Mouse (Mus musculus) brain, embryonic 18.5 days (tissue): ENCODE measurements at regions not wholly inside any gene's neighbourhood (a gene's known extent, or its start where the extent isn't known, plus 50 kb on each side); places are given as distances from the start of the nearest gene placed in this dataset.
A peak's percentile ranks its signal among the peaks of the same experiment; 100 is the strongest.

ENCODE experiments used
- DNase-seq: peaks from one replicate; pipeline ENCODE4 v3.0.0-alpha.2; 2012; ENCODE audit warnings: low read depth, low spot score

DNA sequence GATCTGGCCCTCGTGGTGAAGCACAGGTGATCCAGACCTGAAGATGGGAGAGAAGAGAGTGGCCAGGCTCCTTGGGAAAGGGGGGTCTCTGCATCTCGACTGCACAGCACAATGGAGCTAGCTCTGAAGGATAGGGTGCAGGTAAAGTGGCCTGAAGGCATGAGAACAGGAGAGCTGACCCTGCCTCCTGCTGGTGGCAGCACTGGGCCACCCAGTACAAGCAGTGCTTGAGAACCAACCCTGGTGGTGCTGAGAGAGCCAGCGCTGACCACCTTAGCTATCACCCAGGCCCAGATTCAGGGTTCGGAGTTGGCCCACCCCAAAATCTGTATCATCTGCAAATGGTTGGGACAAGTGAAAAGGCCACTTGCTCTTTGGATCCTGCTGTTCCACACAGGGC, 66.2 kb downstream of the A730009L09Rik start:
- no peak for DNase-seq

DNA sequence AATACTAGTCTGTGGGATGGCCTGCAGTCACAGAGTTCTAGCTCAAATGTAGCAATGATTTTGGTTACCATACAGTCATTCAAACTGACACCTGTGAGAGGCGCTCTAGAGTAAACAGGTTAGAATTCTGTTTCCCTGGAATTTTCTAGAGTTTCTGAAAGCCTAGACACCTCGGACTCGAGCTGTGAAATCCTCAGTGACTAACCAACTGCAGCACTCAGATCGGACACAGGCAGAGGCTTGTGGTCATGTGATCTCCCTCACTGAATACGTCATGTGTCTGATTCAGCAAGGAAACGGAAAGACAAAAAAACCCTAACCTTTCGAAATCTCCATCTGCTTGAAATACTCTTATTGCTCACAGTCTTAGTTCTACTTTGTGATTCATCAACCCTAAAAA, 68.4 kb downstream of the A730009L09Rik start:
- DNase-seq: no peak

GRCm38 (mm10) chr16:84583773-84584229, 68.9 kb downstream of the A730009L09Rik start:
- no peak for DNase-seq

GRCm38 (mm10) chr16:84584724-84585399, 69.9 kb downstream of the A730009L09Rik start:
- no peak for DNase-seq

GRCm38 (mm10) chr16:84592978-84593377, 78.1 kb downstream of the A730009L09Rik start:
- no peak for DNase-seq

DNA sequence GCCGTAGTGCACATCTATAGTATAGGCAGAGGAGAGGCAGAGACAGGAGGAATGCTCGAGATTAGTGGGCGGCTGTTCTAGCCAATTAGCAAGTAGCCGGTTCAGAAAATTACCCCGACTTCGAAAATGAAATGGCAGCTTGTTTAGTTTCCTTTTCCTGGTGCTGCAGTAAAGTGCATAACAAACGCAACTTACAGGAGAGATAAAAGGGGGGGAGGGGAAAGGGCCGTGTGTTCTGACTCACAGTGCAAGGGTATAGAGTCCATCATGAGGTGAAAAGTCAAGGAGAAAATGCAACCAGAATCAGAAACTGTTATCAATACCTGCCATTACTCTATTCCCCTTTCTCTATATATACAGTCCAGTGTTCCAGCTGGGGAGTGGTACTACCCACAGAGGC, 88.0 kb downstream of the A730009L09Rik start:
- DNase-seq: no peak

- DNase-seq: no peak
Measured at GRCm38 (mm10) chr16:84603465-84604205, 88.7 kb downstream of the A730009L09Rik start.

DNA sequence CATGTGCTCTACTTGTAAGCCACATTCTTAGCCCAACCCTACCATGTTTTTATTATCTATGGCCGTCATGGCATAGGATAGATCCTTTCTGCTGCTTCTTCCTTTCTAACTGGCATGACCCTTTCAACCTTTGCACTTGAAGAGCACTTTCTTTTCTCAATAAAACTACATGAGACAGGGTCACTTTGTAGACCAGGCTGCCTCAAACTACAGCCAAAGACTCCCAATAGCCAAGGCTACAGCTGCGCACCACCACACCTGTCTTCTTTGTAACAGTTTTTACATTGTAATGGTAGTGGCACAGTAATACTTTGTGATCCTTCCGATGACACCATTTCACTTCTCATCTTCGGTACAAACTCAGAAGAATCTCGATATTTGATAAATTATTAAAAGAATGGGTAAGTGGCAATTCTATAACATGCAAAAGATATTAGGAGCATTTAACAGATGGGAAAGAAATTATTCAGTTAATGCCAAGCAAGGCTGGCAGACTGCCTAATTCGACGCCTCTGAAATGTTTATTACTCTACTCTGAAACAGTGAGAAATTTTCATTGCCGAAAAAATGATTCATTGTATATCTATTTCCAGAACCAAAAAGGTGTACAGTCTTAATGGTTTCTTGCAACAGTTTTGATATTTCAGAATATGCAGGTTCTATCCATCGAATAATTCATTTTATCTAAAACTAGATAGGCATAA, 89.5 kb downstream of the A730009L09Rik start:
- no peak for DNase-seq

DNA sequence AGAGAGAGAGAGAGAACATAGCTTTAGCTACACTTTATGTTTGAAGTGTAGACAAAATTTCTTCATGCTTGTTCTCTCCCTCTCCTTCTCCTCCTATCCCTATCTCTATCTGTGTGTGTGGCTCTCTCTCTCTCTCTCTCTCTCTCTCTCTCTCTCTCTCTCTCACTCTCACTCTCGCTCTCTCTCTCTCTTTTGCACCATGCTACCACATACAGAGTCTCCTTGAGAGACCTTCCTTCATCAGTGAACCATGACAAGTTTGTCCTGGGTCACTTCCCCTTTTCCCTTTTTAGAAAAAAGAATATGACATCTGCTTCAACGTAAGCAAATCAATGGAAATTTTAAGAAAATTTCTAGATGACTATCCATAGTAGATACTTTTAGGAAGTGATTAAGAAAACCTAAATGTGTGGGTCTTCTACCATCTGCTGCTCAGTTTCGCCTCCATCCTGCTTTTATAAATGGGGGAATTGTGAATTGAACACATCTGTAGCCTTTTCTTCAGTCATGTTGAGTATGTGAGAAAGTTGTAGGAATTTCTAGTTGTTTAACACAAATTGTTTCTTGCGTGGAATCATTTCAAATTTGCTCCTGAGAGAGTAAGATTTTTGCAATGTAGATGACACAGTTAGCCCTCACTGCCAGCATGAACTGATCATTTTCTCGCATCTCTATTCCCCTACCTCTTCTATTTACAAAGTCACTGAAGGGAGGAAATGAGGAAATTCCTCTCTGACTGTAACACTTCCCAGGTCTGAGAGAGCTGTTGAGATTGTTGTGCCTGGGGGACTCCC, 91.3 kb downstream of the A730009L09Rik start:
- no peak for DNase-seq

GRCm38 (mm10) chr16:84606804-84607095, 91.8 kb downstream of the A730009L09Rik start:
- no peak for DNase-seq

GRCm38 (mm10) chr16:84607503-84607902, 92.6 kb downstream of the A730009L09Rik start:
- no peak for DNase-seq

DNA sequence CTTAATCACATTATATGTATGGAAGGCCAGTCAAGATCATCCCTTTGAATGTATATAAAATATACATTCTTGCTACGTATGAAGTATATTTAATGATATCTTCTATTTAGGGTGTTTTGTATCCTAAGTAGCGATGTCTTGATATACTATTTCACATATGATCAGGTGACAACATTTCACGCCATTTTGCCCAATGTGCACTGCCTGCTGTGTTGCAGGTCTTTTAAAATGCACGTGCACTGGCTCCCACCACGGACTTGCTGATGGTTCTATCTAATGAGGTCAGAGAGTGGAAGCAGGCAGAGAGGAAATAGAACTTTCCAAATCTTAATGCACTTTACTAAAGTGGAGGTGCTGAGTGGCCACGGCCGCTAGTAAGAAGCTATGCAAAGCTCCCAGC, 100.8 kb downstream of the A730009L09Rik start:
- no peak for DNase-seq

DNA sequence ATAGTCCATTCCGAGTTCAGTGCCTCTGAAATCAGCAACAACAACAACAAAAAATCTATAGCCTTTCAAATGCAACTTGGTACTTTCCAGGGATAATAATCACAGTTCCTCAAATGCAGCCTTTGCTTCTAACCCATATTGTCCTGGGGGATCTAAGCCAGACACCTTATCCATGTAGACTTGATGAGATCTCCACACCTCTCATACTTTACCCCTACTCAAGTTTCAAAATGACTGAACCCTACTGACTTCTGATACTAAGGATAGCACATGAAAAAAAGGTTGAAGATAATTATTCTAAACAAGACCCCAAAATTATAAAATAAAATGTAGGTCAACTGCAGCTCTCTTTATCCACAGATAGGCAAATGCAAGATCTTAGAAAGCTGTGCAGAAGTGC, 101.2 kb downstream of the A730009L09Rik start:
- no peak for DNase-seq

- no peak for DNase-seq
Measured at GRCm38 (mm10) chr16:84618379-84618778, 103.5 kb downstream of the A730009L09Rik start.

- DNase-seq: no peak
Measured at GRCm38 (mm10) chr16:84619876-84620275, 105.0 kb downstream of the A730009L09Rik start.

DNA sequence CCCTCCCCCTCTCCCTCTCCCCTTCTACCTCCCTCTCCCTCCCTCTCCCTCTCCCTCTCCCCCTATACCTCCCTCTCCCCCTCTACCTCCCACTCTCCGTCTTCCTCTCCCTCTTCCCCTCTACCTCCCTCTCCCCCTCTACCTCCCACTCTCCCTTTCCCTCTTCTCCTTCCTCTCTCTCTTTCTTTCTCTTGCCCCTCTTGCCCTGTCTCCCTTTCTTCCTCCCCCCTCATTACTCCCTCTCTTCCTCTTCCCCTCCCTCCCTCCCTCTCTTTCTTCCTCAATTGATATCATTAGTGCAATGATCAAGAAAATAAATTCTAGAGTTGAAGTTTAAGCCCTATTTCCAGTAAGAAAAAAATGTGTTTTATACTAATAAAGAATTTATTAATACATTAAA, 105.9 kb downstream of the A730009L09Rik start:
- DNase-seq: no peak

GRCm38 (mm10) chr16:84621300-84622031, 106.5 kb downstream of the A730009L09Rik start:
- peak; percentile 10 for DNase-seq

- DNase-seq: no peak
Measured at GRCm38 (mm10) chr16:84623346-84624085, 108.6 kb downstream of the A730009L09Rik start.

DNA sequence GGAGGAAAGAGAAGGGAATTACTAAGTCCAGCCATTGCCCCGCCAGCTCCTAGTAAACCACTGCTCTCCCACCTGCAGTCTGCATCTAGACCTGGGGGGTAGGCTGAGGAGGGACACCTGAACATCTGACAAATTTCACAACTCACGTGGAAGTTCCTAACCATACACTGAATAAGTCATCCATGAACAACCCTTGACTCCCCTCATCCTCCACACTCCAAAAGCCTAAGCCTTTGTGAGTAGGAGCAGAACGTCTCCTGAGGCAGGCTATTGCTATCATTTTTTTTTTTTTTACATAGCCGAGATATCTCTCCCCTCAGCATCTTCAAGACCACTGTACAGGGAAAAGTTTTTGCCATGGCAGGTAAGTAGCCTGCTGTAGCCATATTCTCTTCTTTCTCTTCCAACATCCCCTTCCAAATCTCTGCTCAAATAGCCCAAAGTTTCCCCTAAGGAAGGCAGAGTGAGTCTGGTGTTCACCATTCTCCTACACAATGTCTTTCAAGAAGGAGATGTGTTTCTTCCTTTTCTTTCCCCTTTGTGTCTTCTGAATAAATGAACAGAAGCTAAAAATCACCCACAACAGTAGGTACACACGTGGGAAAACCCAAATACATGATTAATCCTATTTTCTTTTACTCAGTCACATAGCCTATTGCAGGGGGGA, 109.7 kb downstream of the A730009L09Rik start:
- DNase-seq: no peak
